Mouse (Mus musculus) lung, adult 2 months (tissue): ENCODE results near the gene Astn2. TPM values are rescaled to one million over a fixed set of nuclear protein-coding genes. Genes with fewer than 3 reads are reported as not detected.

ENCODE experiments used
- DNase-seq: peaks from one replicate; pipeline ENCODE4 v3.0.0; 2022
- H3K4me1 ChIP-seq: fragments of 200-500 bp; 2 replicates; pipeline ENCODE4 v1.6.1; 2011; ENCODE audit warnings: low read length; ENCODE audit not compliant: control insufficient read depth, insufficient read depth
- H3K4me3 ChIP-seq: fragments of 200-500 bp; replicated peaks from 2 replicates; pipeline ENCODE3; 2011; ENCODE audit warnings: low read depth, mild to moderate bottlenecking, control low read depth, low read length; ENCODE audit errors: extremely low read depth
- CTCF ChIP-seq: fragments of 200-500 bp; IDR thresholded peaks from 2 replicates; pipeline ENCODE4 v1.5.1; 2011; ENCODE audit warnings: mild to moderate bottlenecking, low read length, control low read depth; ENCODE audit not compliant: insufficient read depth
- POLR2A ChIP-seq: fragments of 200-500 bp; IDR thresholded peaks from 2 replicates; pipeline ENCODE4 v1.6.1; 2011; ENCODE audit warnings: low read depth, mild to moderate bottlenecking, control low read depth, low read length, borderline replicate concordance; ENCODE audit errors: extremely low read depth
- WGBS: fragments of 180-500 bp; shearing (Covaris S2); methylation state at CpG from one replicate; pipeline ENCODE4 v1.1.7; 2018; 5-methylcytosine and 5-hydroxymethylcytosine counted together
- polyA plus RNA-seq: library from polyadenylated mRNA; depleted of rRNA; stranded (reverse); fragments of >200 nt; gene quantifications from 2 replicates; pipeline ENCODE4 v1.2.3, GENCODE M21; 2012

Gene Astn2
- polyA plus RNA-seq, 1 experiment = 10.7 TPM

GRCm38 (mm10) chr4:65383070-65383469, 1021.3 kb downstream of the Astn2 start:
- TF ChIP-seq CTCF = no peak
- no peak for TF ChIP-seq POLR2A
- DNase-seq = no peak
- H3K4me1 ChIP-seq = no peaks in the 10 kb centered on the region
- 80% methylated on average over 4 of the region's 4 CpGs for WGBS
- H3K4me3 ChIP-seq = no peak overlapping the region

- no peak for TF ChIP-seq POLR2A
- TF ChIP-seq CTCF = no peak
- Histone ChIP-seq H3K4me3 (no peak overlapping the region), H3K4me1 (no peaks in the 10 kb centered on the region)
- WGBS = 77% methylated on average over 4 of the region's 4 CpGs
- no peak for DNase-seq
Observed at GRCm38 (mm10) chr4:65379461-65379860, 1025.0 kb downstream of the Astn2 start.

GRCm38 (mm10) chr4:65376571-65376970, 1027.8 kb downstream of the Astn2 start:
- TF ChIP-seq POLR2A = no peak
- Histone ChIP-seq H3K4me3 (no peak overlapping the region), H3K4me1 (peaks cover 3% of the 10 kb centered on the region; the same call in 1 of the 2 replicates)
- DNase-seq = no peak
- 86% methylated on average over 2 of the region's 2 CpGs for WGBS

GRCm38 (mm10) chr4:65373841-65374240, 1030.6 kb downstream of the Astn2 start:
- TF ChIP-seq CTCF = no peak
- TF ChIP-seq POLR2A = no peak
- 74% methylated on average over 1 of the region's 1 CpGs for WGBS
- DNase-seq = no peak
- Histone ChIP-seq H3K4me1 (peaks cover 3% of the 10 kb centered on the region; the same call in 1 of the 2 replicates), H3K4me3 (no peak overlapping the region)

- H3K4me1 ChIP-seq = peaks cover 3% of the 10 kb centered on the region; the same call in 1 of the 2 replicates
- H3K4me3 ChIP-seq = no peak overlapping the region
- 62% methylated on average over 3 of the region's 3 CpGs for WGBS
- TF ChIP-seq CTCF (no peak), POLR2A (no peak)
- no peak for DNase-seq
Observed at GRCm38 (mm10) chr4:65372731-65373130, 1031.7 kb downstream of the Astn2 start.

GRCm38 (mm10) chr4:65367135-65367534, 1037.3 kb downstream of the Astn2 start:
- no peaks in the 10 kb centered on the region for H3K4me1 ChIP-seq
- H3K4me3 ChIP-seq = no peak overlapping the region
- TF ChIP-seq POLR2A (no peak), CTCF (no peak)
- no peak for DNase-seq

- TF ChIP-seq CTCF = no peak
- TF ChIP-seq POLR2A = no peak
- no peaks in the 10 kb centered on the region for H3K4me1 ChIP-seq
- DNase-seq = no peak
- 57% methylated on average over 4 of the region's 4 CpGs for WGBS
- no peak overlapping the region for H3K4me3 ChIP-seq
Observed at GRCm38 (mm10) chr4:65354580-65354979, 1049.8 kb downstream of the Astn2 start.

- DNase-seq = no peak
Observed at GRCm38 (mm10) chr4:65350521-65350920, 1053.9 kb downstream of the Astn2 start.

GRCm38 (mm10) chr4:65341766-65342165, 1062.6 kb downstream of the Astn2 start:
- WGBS = 45% methylated on average over 3 of the region's 3 CpGs
- TF ChIP-seq CTCF = no peak
- no peak for TF ChIP-seq POLR2A
- DNase-seq = no peak
- H3K4me3 ChIP-seq = no peak overlapping the region
- no peaks in the 10 kb centered on the region for H3K4me1 ChIP-seq

More at GRCm38 (mm10) chr4:65350521-65350920, 1053.9 kb downstream of the Astn2 start:
- TF ChIP-seq POLR2A = no peak
- no peak for TF ChIP-seq CTCF
- no peaks in the 10 kb centered on the region for H3K4me1 ChIP-seq
- H3K4me3 ChIP-seq = no peak overlapping the region
- WGBS = 59% methylated on average over 7 of the region's 7 CpGs

GRCm38 (mm10) chr4:65333718-65334117, 1070.7 kb downstream of the Astn2 start:
- H3K4me3 ChIP-seq = no peak overlapping the region
- WGBS = 32% methylated on average over 1 of the region's 1 CpGs
- no peaks in the 10 kb centered on the region for H3K4me1 ChIP-seq
- TF ChIP-seq POLR2A (no peak), CTCF (no peak)
- no peak for DNase-seq
